Mouse (Mus musculus) liver, adult 2 months (tissue): ENCODE data around the gene Crocc.

Experiments used
- CTCF ChIP-seq: fragments of 200-500 bp; IDR thresholded peaks from 2 replicates; pipeline ENCODE4 v1.5.1; 2011; ENCODE audit warnings: low read depth, low read length, control low read depth
- POLR2A ChIP-seq: fragments of 200-500 bp; IDR thresholded peaks from 2 replicates; pipeline ENCODE4 v1.6.1; 2011; ENCODE audit warnings: low read length, control low read depth; ENCODE audit not compliant: insufficient read depth; ENCODE audit errors: extremely low read depth

DNA sequence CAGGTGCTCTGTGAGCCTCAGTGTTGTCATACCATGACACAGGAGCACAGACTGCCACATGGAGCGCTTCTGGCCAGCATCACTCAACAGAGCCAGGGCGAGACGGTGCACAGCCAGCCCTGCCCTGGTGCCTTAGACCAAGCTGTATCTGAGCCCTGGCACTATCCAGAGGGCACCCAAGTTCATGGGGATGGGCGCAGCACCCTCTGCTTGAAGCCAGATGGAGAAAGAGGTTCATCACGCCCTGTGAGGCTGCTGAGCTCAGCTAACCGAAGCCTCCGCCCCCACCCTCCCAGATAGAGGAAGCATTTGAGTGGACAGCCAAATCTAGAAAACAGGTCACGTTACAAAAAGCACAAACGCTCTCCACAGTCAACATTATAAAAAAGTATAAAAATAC is 44.0 kb downstream of the Crocc start:
- TF ChIP-seq CTCF (no peak), POLR2A (no peak)
